Mouse (Mus musculus) hindbrain, embryonic 11.5 days (tissue): ENCODE results near the gene Bicral. TPM values are rescaled to one million over a fixed set of nuclear protein-coding genes. Genes with fewer than 3 reads are reported as not detected.
A peak's percentile ranks its signal among the peaks of the same experiment; 100 is the strongest.

Source experiments
- ATAC-seq: fragments of 200-750 bp; cut with Nextera tagmentation; 2 replicates; pipeline ENCODE4 v1.8.0; 2017; ENCODE audit warnings: mild to moderate bottlenecking, moderate TSS enrichment, moderate library complexity; ENCODE audit not compliant: low FRiP score
- DNase-seq: peaks from one replicate; pipeline ENCODE4 v3.0.0-alpha.2; 2015; ENCODE audit warnings: low spot score
- H3K27ac ChIP-seq: fragments of 300-500 bp; sonication (generic); 2 replicates; pipeline ENCODE4 v1.5.1; 2014; ENCODE audit warnings: mild to moderate bottlenecking, low read depth, low read length
- H3K27me3 ChIP-seq: fragments of 300-500 bp; sonication (generic); 2 replicates; pipeline ENCODE4 v1.6.1; 2014; ENCODE audit warnings: mild to moderate bottlenecking, low read length, moderate library complexity, mixed read lengths; ENCODE audit not compliant: control insufficient read depth, insufficient read depth
- H3K36me3 ChIP-seq: fragments of 300-500 bp; sonication (generic); 2 replicates; pipeline ENCODE4 v1.6.1; 2014; ENCODE audit warnings: mild to moderate bottlenecking, low read length, moderate library complexity, mixed read lengths; ENCODE audit not compliant: control insufficient read depth, insufficient read depth
- H3K4me1 ChIP-seq: fragments of 300-500 bp; sonication (generic); replicated peaks from 2 replicates; pipeline ENCODE4 v1.6.1; 2014; ENCODE audit warnings: low read length, mixed read lengths; ENCODE audit not compliant: control insufficient read depth, insufficient read depth
- H3K4me2 ChIP-seq: fragments of 300-500 bp; sonication (generic); replicated peaks from 2 replicates; pipeline ENCODE4 v1.6.1; 2014; ENCODE audit warnings: mild to moderate bottlenecking, low read depth, low read length
- H3K4me3 ChIP-seq: fragments of 300-500 bp; sonication (generic); 2 replicates; pipeline ENCODE4 v1.5.1; 2014; ENCODE audit warnings: low read depth, low read length
- H3K9ac ChIP-seq: fragments of 300-500 bp; sonication (generic); 2 replicates; pipeline ENCODE4 v1.6.1; 2014; ENCODE audit warnings: low read depth, low read length
- H3K9me3 ChIP-seq: fragments of 300-500 bp; sonication (generic); 2 replicates; pipeline ENCODE4 v1.6.1; 2016; ENCODE audit warnings: low read length; ENCODE audit not compliant: control insufficient read depth
- WGBS: fragments of 180-500 bp; shearing (Covaris S2); extraction: QIAGEN DNeasy Blood & Tissue Kit; methylation state at CpG from one replicate; pipeline ENCODE4 v1.1.7; 2014; 5-methylcytosine and 5-hydroxymethylcytosine counted together
- polyA plus RNA-seq: library from polyadenylated mRNA; unstranded; fragments of >200 nt; fragmentation: Nextera tagmentation; extraction: Ambion mirVana; gene quantifications from 2 replicates; pipeline ENCODE4 v1.2.1, GENCODE M21; 2014

Bicral gene
- polyA plus RNA-seq, 1 experiment from 2014 or later: 5.5 TPM

DNA sequence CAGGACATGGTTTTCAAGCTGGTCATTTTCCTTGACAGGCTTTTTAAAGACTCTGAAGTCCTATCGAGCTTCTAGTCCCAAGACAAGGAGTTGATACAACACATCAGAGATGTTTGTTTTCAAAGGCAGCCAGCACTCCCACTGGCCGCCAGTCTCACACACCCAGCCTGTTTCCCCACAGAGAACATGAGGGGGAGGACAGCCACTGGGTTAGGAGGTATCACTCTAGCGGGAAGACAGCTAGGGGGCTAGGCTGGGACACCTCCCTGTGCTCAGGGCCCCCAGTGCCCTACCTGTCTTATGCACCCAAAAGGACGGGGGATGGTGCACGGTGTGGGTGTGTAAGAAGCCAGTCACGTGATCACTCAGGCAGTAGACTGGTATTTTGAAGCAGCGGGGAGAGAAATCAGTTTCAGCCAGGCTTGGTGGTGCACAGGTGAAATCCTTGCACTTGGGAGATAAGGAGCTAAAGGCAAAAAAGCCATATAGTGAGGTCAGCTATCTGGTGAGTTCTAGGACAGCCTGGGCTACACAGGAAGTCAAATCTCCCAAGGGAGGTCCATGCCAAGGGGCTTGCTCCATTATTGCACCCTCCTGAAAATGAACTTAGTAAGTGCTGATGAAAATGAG lies 6.4 kb upstream of the Bicral start:
- H3K36me3 ChIP-seq: no peaks in the 10 kb centered on the region
- H3K4me3 ChIP-seq: no peak overlapping the region
- no peak overlapping the region for H3K9ac ChIP-seq
- no peaks in the 10 kb centered on the region for H3K9me3 ChIP-seq
- WGBS: 72% methylated on average over 7 of the region's 7 CpGs
- no peaks in the 10 kb centered on the region for H3K4me1 ChIP-seq
- no peak for ATAC-seq
- no peak overlapping the region for H3K4me2 ChIP-seq
- H3K27ac ChIP-seq: no peak overlapping the region
- no peak for DNase-seq
- H3K27me3 ChIP-seq: no peaks in the 10 kb centered on the region

DNA sequence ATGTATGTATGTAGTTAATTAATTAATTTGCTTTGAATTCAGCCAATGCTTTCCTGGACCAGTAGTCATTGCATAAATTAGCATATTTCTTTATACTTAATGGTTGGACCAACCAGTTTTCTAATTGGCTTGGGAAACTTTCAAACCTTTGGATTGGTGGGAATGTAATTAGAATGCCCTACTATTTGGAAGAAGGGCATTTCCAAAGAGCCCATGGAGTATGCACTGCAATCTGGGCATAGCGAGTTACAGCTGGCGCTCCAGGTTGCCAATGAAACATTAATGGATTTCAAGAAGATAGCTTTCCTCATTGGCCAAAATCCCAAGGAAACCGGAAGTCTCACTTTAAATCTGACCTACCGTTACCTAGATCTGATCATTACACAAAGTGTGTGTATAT lies 1.8 kb upstream of the Bicral start:
- Histone ChIP-seq H3K4me2 (no peak overlapping the region), H3K4me1 (no peaks in the 10 kb centered on the region; the same call in 1 of the 2 replicates), H3K4me3 (no peak overlapping the region), H3K9me3 (no peaks in the 10 kb centered on the region), H3K36me3 (no peaks in the 10 kb centered on the region), H3K27me3 (no peaks in the 10 kb centered on the region), H3K27ac (0 out of 2 replicates have a peak overlapping the region, but pooled peaks have one; percentile 18), H3K9ac (no peak overlapping the region)
- ATAC-seq: no peak
- no peak for DNase-seq
- 93% methylated on average over 4 of the region's 4 CpGs for WGBS

DNA sequence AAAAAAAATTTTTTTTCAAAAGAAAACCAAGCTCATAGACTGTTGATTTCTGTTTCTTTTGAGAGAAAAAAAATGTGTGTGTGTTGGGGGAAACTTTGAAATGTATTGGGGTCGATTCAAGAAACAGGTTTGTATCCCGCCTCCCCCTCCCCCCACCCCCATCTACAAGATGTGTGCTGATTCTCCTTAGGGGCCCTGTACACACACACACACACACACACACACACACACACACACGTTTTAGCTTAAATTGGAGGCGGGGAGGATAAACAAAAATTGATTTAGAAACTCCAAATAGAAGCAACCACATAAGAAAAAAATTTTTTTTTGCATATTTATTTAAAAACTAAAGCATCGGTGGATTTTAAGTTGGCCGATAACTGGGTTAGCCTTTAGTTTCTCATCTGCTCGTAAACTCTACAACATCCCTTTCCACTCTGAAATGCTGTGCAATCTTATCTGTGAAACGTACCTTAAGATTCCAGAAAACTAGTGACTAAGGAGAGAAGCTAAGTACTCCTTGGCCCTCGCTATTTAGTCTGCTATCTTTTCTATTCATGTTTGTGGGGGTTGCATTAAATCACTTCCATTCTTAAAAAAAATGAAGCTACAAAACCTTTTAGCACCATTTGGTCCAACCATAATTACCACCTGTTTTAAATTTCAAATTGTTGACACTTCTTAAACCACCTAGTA lies 615 bp upstream of the Bicral start:
- DNase-seq (peak; percentile 58), ATAC-seq (no peak)
- H3K27me3 ChIP-seq: no peaks in the 10 kb centered on the region
- WGBS: 31% methylated on average over 9 of the region's 9 CpGs
- H3K9me3 ChIP-seq: no peaks in the 10 kb centered on the region
- H3K4me1 ChIP-seq: no peaks in the 10 kb centered on the region; the same call in 1 of the 2 replicates
- H3K4me3 ChIP-seq: peak overlapping the region; percentile 93
- no peaks in the 10 kb centered on the region for H3K36me3 ChIP-seq
- H3K27ac ChIP-seq: peak overlapping the region; percentile 100
- peak overlapping the region; percentile 100 for H3K9ac ChIP-seq
- peak overlapping the region; percentile 35 for H3K4me2 ChIP-seq

DNA sequence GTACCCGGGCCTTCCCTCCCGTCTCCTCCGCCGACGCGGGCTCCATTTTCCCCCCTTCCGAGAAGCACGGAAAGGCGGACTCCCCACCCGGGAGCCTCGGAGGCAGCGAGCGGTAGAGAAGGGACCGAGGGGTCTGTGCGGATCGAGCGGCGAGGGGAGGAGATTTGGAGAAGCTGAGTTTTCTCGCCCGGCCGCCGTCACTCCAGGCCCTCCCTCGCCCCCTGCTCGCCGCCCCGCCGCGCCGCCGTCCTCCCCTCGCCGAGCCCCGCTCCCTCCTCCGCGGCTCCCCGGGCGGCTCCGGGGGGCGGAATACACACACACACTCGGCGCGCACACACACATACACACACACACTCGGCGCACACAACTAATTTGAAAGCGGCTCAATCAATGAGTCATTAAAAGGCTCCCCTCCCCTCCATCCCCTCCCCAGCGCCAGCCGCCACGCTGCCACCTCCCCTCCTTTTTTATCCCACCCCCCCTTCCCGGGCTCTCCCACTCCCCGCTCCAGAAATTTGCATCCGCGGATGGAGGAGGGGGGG lies 850 bp downstream of the Bicral start:
- no peaks in the 10 kb centered on the region; the same call in 1 of the 2 replicates for H3K4me1 ChIP-seq
- peak overlapping the region; percentile 100 for H3K27ac ChIP-seq
- H3K9ac ChIP-seq: peak overlapping the region; percentile 100
- DNase-seq (peak; percentile 84), ATAC-seq (peak; percentile 78)
- no peaks in the 10 kb centered on the region for H3K9me3 ChIP-seq
- 1% methylated on average over 19 of the region's 52 CpGs for WGBS
- no peaks in the 10 kb centered on the region for H3K36me3 ChIP-seq
- H3K4me3 ChIP-seq: peak overlapping the region; percentile 93
- peak overlapping the region; percentile 35 for H3K4me2 ChIP-seq
- no peaks in the 10 kb centered on the region for H3K27me3 ChIP-seq

DNA sequence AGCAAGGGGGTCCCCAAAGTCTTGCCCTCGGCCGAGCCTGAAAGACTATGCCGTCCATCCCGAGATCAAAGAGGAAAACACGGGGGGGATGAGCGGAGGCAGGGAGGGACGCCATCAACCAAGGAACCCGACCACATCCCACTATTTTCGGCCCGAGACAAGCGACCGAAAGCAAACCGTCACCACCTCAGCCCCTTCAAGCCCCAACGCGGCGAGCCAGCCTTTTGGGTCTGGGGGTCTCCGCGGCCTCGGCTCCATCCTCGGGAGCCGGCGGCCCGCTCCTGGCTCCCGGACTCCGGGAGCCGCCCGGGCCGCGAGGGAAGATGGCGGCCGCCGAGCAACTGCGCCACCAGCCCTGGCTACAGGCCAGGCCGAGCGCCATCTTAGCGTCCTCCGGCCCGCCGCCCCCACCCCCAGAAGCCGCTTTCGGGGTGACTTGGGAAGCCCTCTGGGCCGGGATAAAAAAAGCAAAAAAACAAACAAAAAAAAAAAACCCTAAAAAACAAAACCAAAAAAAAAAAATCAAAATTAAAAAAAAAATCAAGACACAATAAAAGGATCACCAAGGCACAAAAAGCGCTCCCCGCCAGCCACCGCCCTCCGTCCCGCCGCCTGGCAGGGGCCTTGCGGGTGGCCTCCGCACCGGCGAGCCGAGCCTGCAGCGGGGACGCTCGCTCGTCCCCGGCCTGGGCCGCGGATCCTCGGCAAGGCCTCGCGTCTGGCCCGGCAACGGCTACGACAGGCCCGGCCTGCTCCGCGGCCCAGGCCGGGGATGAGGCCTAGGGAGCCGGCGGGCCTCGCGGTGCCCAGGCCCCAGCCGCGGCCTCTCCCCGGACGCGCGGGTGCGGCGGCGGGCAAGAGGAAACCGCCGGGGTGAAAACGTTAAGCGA lies 1.6 kb downstream of the Bicral start:
- Histone ChIP-seq H3K27me3 (no peaks in the 10 kb centered on the region), H3K4me1 (no peaks in the 10 kb centered on the region; the same call in 1 of the 2 replicates), H3K36me3 (no peaks in the 10 kb centered on the region), H3K27ac (peak overlapping the region; percentile 100), H3K9me3 (no peaks in the 10 kb centered on the region), H3K4me3 (peak overlapping the region; percentile 93), H3K9ac (peak overlapping the region; percentile 100), H3K4me2 (peak overlapping the region; percentile 63)
- WGBS: under 1% methylated on average over 77 of the region's 87 CpGs
- DNase-seq: peak; percentile 79
- peak; percentile 31 for ATAC-seq

DNA sequence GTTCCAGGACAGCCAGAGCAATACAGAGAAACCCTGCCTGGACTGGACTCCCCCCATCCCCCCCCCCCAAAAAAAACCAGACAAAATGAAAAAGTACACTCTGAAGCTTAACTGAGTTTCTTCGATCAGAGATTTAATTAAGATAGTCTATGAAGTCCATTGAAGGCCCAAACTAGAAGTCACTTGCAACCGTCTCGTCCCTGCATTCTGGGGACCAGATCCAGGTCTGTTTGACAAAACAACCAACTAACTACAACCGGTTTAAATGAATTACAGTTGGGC lies 2.2 kb downstream of the Bicral start:
- 24% methylated on average over 4 of the region's 4 CpGs for WGBS
- ATAC-seq (no peak), DNase-seq (no peak)
- peak overlapping the region; percentile 100 for H3K9ac ChIP-seq
- H3K27me3 ChIP-seq: no peaks in the 10 kb centered on the region
- H3K4me2 ChIP-seq: peak overlapping the region; percentile 63
- no peaks in the 10 kb centered on the region for H3K36me3 ChIP-seq
- no peaks in the 10 kb centered on the region for H3K9me3 ChIP-seq
- no peaks in the 10 kb centered on the region; the same call in 1 of the 2 replicates for H3K4me1 ChIP-seq
- peak overlapping the region; percentile 100 for H3K27ac ChIP-seq
- H3K4me3 ChIP-seq: peak overlapping the region; percentile 93

DNA sequence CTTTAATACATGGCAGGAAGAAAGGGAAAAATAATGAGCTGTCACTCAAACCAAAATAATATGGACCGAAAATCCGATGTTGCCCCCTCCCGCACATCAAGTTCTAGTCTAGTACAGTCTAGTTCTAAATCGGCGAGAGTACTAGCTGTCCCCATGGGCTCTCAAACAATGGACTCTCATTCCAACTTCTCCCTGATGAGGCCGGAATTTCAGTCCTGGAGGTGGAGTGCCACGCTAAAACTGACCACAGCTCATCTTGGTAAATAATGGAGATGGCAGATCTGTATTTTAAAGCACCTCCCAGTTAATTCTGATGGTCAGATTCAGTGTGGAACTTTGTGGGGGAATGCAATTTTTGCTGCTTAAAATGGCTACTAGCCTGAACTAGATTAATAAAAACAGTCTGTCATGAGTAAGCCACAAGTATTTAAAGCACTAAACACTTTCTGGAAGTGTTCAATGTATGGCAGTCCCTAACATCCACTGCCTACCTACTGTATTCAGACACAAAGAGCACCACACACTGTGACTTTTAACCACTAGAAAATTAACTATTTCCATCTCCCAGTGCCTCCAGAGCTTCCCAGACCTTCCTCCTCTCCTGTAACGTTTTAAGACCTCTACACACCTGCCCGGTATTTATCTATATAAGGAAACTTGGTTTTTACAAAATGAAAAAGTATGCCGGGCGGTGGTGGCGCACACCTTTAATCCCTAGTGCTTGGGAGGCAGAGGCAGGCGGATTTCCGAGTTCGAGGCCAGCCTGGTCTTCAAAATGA lies 2.8 kb downstream of the Bicral start:
- peak overlapping the region; percentile 63 for H3K4me2 ChIP-seq
- peak overlapping the region; percentile 60 for H3K27ac ChIP-seq
- no peaks in the 10 kb centered on the region; the same call in 1 of the 2 replicates for H3K4me1 ChIP-seq
- no peaks in the 10 kb centered on the region for H3K9me3 ChIP-seq
- H3K4me3 ChIP-seq: peak overlapping the region; percentile 93
- ATAC-seq: no peak
- DNase-seq: peak; percentile 36
- H3K9ac ChIP-seq: peak overlapping the region; percentile 100
- no peaks in the 10 kb centered on the region for H3K36me3 ChIP-seq
- no peaks in the 10 kb centered on the region for H3K27me3 ChIP-seq
- WGBS: 72% methylated on average over 15 of the region's 15 CpGs

DNA sequence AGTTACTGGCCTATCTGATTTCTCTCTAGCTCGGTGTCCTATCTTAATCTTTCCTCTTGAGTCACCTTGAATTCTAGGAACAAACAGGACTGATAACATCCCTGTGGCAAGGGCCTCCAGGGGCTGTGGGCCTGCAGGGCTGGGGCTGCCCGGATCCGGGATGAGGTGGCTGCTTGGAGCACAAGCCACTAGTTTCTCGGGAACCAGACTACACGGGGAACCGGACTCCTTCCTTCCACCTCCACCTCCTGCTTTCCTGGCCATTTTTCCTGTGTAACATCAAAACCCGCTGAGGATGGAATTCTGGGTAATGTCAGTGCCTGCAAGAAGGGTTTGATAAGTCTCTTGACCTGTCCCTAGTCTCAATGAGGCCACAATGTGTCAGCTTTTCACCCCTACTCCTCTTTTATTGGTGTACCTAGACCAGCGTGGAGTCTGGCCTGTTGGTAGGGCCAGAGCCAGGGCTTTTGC lies 3.6 kb downstream of the Bicral start:
- DNase-seq (no peak), ATAC-seq (no peak)
- Histone ChIP-seq H3K27me3 (no peaks in the 10 kb centered on the region), H3K4me3 (no peak overlapping the region), H3K9me3 (no peaks in the 10 kb centered on the region), H3K36me3 (no peaks in the 10 kb centered on the region), H3K4me1 (no peaks in the 10 kb centered on the region; the same call in 1 of the 2 replicates), H3K27ac (no peak overlapping the region), H3K9ac (no peak overlapping the region), H3K4me2 (no peak overlapping the region)
- 84% methylated on average over 8 of the region's 8 CpGs for WGBS
